Mouse (Mus musculus) mesoderm, embryonic 11.5 days (tissue): ENCODE measurements at regions not wholly inside any gene's neighbourhood (a gene's known extent, or its start where the extent isn't known, plus 50 kb on each side); places are given as distances from the start of the nearest gene placed in this dataset.

ENCODE experiments used
- DNase-seq: peaks from one replicate; pipeline ENCODE4 v3.0.0-alpha.2; 2012; ENCODE audit warnings: low read depth, low spot score

DNA sequence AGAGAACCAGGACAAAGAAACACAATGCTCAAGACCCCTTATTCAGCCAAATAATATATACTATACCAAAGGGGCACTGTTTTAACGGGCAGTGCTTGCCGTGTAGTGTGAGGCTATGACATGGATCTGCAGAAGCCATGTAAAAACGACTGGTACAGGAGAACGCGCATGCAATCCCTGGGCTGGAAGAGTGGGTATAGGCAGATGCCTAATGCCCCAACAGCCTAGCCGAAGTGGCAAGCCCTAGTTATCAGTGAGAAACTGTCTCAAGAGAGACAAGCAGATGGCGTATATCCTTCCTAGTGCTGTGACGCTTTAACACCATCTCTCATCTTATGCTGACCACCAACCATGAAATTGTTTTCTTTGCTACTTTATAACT, 262.8 kb downstream of the Ankrd50 start:
- DNase-seq = no peak

DNA sequence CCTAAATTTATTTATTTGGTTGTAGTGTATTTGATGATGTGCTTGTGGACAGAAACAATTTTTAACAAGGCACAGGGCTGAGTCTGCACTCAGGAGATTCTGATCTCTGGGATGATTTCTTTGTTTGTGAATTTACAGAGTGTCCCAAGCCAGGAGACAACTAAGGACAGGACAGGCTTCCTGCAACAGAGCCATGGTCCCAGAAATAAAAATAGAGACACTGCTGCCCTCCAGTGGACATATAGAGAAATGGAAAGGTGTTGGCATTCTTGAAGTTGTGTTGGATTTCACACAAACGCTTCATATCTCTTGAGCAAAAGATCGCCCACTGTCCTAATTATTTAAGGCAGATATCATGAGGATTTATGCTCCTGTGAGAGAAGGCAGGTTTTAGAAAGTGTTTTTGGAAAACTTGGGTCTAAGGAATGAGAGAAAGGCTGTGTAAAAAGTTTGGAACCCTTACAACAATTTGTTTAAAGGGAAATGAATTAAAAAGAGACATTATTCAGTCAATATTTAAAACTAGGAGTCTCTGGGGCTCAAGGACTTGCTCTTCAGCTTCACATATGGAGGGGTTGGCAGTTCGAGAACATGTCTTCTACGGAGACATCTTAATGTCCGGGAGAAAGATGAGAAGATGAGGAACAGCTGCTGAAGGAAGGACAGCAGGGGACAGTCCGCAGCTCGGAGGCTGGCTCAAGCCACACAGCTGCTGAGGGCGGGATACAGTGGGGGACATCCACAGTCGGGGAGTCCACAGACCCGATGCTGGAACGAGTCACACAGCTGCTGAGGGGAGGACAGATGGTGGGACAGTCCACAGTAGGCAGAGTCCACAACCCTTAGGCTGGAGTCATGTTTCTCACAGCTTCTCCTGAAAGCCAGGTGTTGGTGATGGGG, 263.5 kb downstream of the Ankrd50 start:
- peak; percentile 73 for DNase-seq

DNA sequence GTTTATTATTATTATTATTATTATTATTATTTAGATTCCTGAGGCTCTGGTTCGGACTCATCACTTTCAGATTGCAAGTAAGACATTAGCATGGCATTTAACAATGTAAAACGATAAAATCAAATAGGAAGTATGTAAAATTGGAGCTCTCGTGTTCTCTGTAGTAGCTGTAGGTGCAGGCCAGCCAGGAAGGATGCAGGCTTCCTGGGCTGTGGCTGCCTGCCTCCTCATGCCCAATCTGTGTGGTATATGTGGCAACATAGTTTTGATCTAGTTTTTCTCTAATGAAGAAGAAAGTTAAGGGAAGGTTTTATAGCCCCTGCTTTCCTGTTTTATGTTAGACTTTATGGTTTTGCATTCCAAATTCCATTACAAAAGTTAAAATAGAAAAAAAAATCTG, 275.6 kb downstream of the Ankrd50 start:
- no peak for DNase-seq

DNA sequence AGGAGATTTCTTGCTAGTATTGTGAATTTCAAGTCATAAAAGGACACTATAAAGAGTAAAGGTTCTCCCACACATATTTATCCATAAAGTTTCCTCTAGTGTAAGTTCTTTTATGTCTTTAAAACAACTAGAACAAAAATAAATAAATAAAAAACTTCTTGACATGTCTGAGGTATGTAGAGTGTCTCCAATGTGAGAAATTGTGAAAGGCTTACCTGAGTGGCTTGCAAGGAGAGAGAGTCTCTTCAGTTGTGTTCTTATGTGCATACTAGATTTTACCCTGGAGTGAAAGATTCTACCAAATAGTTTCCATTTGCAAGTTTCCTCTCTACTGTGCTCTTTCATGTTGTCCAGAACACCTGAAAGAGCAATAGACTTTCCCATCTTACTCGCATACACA, 276.8 kb downstream of the Ankrd50 start:
- no peak for DNase-seq

GRCm38 (mm10) chr3:38201861-38202656, 282.6 kb downstream of the Ankrd50 start:
- peak; percentile 48 for DNase-seq

GRCm38 (mm10) chr3:38194001-38194400, 290.6 kb downstream of the Ankrd50 start:
- no peak for DNase-seq

DNA sequence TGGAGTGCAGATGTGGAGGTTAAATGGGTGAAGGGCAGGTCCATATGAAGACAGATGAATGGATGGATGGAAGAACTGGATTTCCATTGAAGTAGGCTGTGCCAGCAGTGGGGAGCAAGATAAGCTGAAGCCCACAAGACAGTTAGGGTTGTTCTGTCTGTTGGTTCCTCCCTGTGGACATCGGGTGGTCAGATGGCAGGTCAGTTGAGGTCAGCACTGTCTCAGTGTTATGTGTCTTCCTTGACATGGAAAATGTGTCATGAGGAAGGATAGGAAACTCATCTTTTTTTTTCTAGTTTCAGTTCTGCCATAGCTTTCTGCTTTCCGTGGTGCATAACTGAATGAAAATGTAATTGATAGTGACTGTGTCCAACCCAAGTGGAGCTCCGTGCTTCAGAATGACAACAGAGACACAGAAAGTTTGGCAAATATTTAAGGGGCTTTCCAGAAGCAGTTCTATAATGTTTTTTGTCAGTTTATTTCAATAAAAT, 297.2 kb downstream of the Ankrd50 start:
- no peak for DNase-seq

GRCm38 (mm10) chr3:38186503-38186902, 298.1 kb downstream of the Ankrd50 start:
- no peak for DNase-seq

DNA sequence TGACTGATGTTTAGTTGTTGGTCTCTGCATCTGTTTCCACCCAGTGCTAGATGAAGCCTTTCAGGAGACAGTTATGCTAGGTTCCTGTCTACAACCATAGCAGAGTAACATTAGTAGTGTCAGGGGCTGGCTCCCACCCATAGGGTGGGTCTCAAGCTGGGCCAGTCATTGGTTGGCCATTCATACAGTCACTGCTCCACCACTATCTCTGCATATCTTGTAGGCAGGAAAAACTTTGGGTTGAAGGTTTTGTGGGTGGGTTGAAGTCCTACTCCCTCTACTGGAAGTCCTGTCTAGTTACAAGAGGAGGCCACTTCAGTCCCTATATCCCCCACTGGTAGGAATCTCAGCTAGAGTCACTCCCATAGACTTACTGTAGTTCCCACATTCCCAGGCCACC, 306.3 kb downstream of the Ankrd50 start:
- DNase-seq = no peak

DNA sequence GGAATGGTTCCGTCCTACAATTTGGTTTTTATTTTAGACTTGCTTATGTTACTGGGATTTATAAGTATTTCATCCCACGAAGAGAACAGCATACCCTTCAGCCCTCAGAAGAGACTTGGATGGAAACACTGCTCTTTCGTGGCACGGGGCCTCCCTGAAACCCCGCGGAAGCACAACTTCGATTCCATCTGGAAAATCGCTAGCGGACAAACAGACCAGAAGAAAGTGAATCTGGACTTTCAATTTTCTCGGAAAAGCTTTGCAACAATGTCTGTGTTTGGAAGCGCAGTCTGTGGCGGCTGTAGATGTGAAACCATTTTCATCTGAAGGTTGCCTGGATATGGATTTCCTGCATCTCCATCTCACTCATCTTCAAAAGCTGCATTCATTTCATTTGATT, 308.7 kb downstream of the Ankrd50 start:
- no peak for DNase-seq

GRCm38 (mm10) chr3:38174735-38175280, 309.8 kb downstream of the Ankrd50 start:
- DNase-seq = no peak

- no peak for DNase-seq
Measured at GRCm38 (mm10) chr3:38152408-38152807, 332.2 kb downstream of the Ankrd50 start.

DNA sequence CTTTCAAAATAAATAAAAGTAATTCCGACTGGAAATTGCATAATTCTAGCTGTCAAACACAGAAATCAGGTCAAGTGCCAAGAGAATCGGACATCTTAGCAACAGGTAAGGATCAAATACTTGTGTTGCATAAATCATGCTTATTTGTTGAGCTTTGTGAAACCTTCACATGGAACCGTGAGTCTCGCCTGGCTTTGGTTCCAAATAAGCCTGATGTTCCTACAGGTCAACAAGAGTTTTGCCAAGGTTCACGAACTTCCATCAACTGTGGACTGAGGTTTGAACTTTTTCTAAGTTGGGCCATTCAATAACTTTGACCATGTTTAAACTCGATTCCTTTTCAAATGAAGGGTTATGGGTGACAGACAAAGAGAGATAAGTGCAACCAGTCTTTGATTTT, 332.8 kb downstream of the Ankrd50 start:
- DNase-seq = no peak

DNA sequence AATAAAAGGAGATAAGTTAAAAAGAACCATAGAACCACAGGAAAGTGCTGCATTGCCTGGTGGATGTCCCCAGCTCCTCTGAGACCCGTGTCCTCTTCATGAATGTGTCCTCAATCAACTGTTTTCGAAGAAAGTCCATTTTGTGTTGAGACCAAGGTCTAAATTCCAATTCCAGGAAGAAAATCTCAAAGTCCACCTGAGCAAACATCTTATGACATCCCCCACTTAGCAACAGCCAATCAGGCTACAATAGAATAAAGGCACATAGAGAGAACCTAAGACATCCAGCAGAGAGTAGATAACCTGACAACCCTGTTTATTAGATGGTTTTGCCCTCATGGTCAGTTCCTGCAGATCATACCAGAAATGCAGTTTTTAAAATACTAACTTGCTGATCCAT, 338.0 kb downstream of the Ankrd50 start:
- DNase-seq = no peak

- no peak for DNase-seq
Measured at GRCm38 (mm10) chr3:38145444-38145843, 339.2 kb downstream of the Ankrd50 start.

DNA sequence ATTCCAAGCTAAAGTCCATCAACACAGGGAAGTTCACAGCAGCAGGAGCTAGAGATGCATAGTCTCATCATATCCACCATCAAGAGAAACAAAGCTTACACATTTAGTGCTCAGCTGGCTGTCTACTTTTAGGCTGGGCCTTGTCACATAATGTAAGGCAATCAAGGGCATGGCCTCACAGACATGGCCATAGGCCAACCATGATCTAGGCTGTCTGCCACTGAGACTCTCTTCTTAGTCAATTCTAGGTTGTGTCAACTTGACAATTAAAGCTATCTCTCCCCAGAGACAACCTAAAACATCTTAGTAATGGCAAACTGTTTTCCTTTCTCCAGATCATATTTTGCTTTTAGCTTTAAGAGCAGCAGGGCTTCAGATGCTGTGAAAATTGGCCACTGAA, 340.0 kb downstream of the Ankrd50 start:
- no peak for DNase-seq

- peak; percentile 8 for DNase-seq
Measured at GRCm38 (mm10) chr3:38143147-38143883, 341.3 kb downstream of the Ankrd50 start.

- no peak for DNase-seq
Measured at GRCm38 (mm10) chr3:38139387-38139786, 345.3 kb downstream of the Ankrd50 start.

DNA sequence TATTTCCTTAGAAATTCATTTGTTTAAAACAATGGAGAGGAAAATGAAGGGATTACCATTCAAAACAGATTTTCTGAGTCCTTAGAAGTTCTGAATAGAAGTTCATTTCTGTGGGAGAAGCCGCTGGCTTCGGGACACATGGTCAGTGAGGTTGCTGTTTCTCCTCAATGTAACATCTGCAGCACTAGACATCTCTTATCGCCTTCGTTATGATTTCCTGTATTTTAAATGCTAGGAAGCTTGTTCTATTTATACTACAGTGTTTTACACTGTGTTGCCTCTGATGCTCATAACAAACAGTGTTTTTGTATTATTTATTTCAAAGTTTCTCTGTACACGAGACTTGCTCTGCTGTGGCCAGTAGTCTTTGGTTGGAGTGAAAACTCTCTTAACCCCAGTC, 346.6 kb downstream of the Ankrd50 start:
- no peak for DNase-seq

DNA sequence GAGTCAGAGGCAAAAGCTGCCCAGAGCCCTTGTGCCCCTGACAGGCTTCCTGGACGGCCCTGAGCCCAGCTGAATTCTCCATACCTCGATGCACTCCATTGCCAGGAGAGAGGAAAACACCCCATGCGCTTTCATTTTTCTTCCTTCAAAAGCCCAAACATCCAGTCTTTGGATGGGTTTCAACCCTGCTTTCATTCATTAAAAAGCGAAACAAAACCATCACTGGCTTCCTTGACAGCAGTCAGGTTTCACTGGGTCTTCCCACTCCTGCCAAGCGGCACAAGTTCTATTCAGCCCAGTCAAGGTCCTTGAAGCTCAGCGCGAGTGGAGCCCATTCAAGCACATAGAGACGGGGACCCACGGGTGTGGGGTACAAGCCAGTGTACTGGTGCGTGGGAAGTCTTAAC, 348.8 kb downstream of the Ankrd50 start:
- no peak for DNase-seq

DNA sequence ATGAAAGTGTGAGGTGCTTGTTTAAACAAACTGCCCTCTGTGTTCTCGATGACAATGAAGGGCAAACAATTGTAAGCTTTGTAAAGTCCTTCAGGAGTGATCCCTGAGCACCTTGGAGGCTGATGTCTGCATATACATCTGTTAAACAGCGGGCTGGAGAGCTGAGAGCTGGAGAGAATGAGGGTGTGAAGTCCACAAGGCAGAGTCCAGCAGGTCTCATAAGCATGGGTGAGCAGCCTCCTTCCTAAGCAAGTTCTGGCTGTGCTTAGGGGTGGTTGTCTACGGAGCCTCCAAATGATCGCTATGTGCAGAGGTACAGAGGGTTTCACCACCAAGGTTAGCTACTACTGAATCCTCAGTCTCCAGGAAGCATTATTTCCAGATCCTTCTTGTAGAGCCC, 350.2 kb downstream of the Ankrd50 start:
- DNase-seq = no peak

DNA sequence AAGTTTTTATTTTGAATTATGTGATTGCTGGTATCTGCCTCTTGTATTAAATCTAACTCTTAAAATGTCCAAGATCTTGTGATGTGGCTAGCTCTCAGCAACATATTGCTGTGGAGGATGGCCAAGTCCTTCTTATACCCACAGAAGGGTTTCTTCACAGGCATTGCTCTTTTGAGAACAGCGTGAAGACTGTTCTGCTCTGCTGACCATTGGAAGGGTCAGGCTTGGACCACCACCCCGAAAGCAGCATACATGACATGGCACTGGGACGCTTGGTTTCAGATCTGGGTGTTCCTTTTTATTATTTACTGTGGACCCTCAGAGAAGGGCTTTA, 352.8 kb downstream of the Ankrd50 start:
- DNase-seq = no peak
